Mouse (Mus musculus) brain, embryonic 14.5 days (tissue): Measurements from ENCODE around the gene Usp30.

Experiments
- CTCF ChIP-seq: fragments of 200-500 bp; IDR thresholded peaks from 2 replicates; pipeline ENCODE4 v1.5.1; 2012; ENCODE audit warnings: inconsistent platforms, mild to moderate bottlenecking, moderate library complexity, borderline replicate concordance; ENCODE audit not compliant: insufficient read depth, insufficient read length; ENCODE audit errors: extremely low read depth
- POLR2A ChIP-seq: fragments of 200-500 bp; IDR thresholded peaks from 2 replicates; pipeline ENCODE4 v1.6.1; 2012; ENCODE audit warnings: mild to moderate bottlenecking, inconsistent platforms, borderline replicate concordance; ENCODE audit not compliant: poor library complexity, insufficient read depth, insufficient read length, severe bottlenecking; ENCODE audit errors: extremely low read depth

DNA sequence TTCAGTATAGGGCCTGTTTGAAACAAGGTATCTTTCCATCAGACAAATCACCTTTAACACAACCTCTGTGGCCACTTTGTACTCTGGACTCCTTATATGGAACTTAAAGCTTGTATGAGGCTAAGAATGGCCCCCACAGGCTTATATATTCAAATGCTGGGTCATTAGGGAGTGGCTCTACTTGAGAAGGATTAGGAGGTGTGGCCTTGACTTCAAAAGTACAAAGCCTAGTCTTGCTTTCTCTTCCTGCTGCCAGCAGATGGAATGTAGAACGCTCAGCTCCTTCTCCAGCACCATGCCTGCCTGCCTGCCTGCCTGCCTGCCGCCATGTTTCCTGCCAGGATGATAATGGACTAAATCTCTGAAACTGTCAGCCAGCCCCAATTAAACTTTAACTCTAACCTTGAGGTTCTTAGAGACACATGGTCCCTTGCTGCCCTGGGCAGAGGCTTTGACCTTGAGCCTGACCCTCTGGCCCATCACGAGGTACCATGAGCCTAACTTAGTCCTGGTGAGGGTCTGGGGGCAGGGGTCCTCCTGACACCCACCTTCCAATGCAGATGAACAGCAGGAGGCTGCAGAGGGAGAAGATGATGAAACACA lies 33.0 kb upstream of the Usp30 start:
- TF ChIP-seq CTCF (no peak), POLR2A (no peak)
